In genomic region chr10:76576920-76577319, GRCm38 (mm10) we compare ENCODE assay signal across 35 mouse cellular contexts. TPM values are rescaled to one million over a fixed set of nuclear protein-coding genes. Genes with fewer than 3 reads are reported as not detected.
A peak's percentile ranks its signal among the peaks of the same experiment; 100 is the strongest.
DNase-seq lines count a peak whose midpoint lies in the region; ATAC-seq and TF ChIP-seq lines count a peak whose summit lies in the region.
"Had no signal": no experiment of that assay in that cellular context is flagged by ENCODE, and none has a peak within 500 bp of the region (broad histone marks: within the 10 kb centered on the region; RNA-seq: fewer than 3 reads in every experiment).

No protein-coding gene starts in this region.

- TF ChIP-seq POLR2A in liver, adult 2 months (IDR thresholded peaks at IDR 0.05; ENCODE audit: extremely low read depth, insufficient read depth, low read length), result no peak

- H3K4me2 ChIP-seq in heart, postnatal 0 days (ENCODE audit: low read depth, low read length), result no peak overlapping the region
- H3K4me2 ChIP-seq in liver, embryonic 15.5 days, result peak overlapping the region; percentile 48
- no peak overlapping the region for H3K4me2 ChIP-seq in forebrain, embryonic 13.5 days
- H3K4me2 ChIP-seq: forebrain, embryonic 12.5 days; limb, embryonic 12.5 days; neural tube, embryonic 15.5 days; stomach, embryonic 15.5 days had no signal

- no peaks in the 10 kb centered on the region for H3K79me2 ChIP-seq in liver, adult 2 months (ENCODE audit: control insufficient read depth, insufficient read depth, low read length)

- no peak for TF ChIP-seq EP300 in heart, postnatal 0 days (IDR thresholded peaks at IDR 0.05; ENCODE audit: low read depth)

- H3K4me3 ChIP-seq in heart, postnatal 0 days (ENCODE audit: low read depth, low read length), result no peak overlapping the region
- peak overlapping the region; percentile 74 for H3K4me3 ChIP-seq in liver, adult 2 months (ENCODE audit: insufficient read depth, low read depth, low read length)
- H3K4me3 ChIP-seq in liver, embryonic 15.5 days (replicated peaks), result no peak overlapping the region
- no peak overlapping the region for H3K4me3 ChIP-seq in forebrain, embryonic 13.5 days
- H3K4me3 ChIP-seq: erythroblast, embryonic 14.5 days; forebrain, embryonic 12.5 days; limb, embryonic 12.5 days; neural tube, embryonic 15.5 days; stomach, embryonic 15.5 days had no signal

- DNase-seq in heart, postnatal 0 days (ENCODE audit: low spot score), result peak; percentile 42
- no peak for DNase-seq in heart, adult 8-10 months (ENCODE audit: low spot score)
- peak; percentile 94 for DNase-seq in liver, adult 2 months (ENCODE audit: extremely low read depth, low read depth, low spot score)
- no peak for DNase-seq in left cerebral cortex, postnatal 25 days (ENCODE audit: low spot score in 2 of 2)
- DNase-seq in cerebellum, adult 11 months, result no peak
- DNase-seq: adrenal gland, postnatal 25 days; cerebellum, adult 18-20 months; cerebellum, postnatal 10 days; gastrocnemius, postnatal 36 days; heart, adult 18-20 months; kidney, postnatal 14 days; lung, adult 2 months; lung, postnatal 10 days; midbrain, embryonic 14.5 days; right cerebral cortex, postnatal 25 days; thymus, postnatal 14 days had no signal

- no peaks in the 10 kb centered on the region for H3K36me3 ChIP-seq in heart, postnatal 0 days (replicated peaks; ENCODE audit: control insufficient read depth, insufficient read depth, low read length)
- peaks cover 8% of the 10 kb centered on the region; the same call in 1 of the 2 replicates for H3K36me3 ChIP-seq in liver, adult 2 months (ENCODE audit: control insufficient read depth, insufficient read depth, low read length)
- no peaks in the 10 kb centered on the region for H3K36me3 ChIP-seq in liver, embryonic 15.5 days (replicated peaks)
- no peaks in the 10 kb centered on the region for H3K36me3 ChIP-seq in forebrain, embryonic 13.5 days (ENCODE audit: poor library complexity, severe bottlenecking)
- H3K36me3 ChIP-seq: forebrain, embryonic 12.5 days; limb, embryonic 12.5 days; neural tube, embryonic 15.5 days; stomach, embryonic 15.5 days had no signal

- H3K27ac ChIP-seq in heart, postnatal 0 days (ENCODE audit: low read depth), result no peak overlapping the region
- peak overlapping the region; percentile 95 for H3K27ac ChIP-seq in liver, adult 2 months (replicated peaks; ENCODE audit: insufficient read depth, low read depth, low read length)
- H3K27ac ChIP-seq in liver, embryonic 15.5 days (replicated peaks), result peak overlapping the region; percentile 78
- no peak overlapping the region for H3K27ac ChIP-seq in forebrain, embryonic 13.5 days
- H3K27ac ChIP-seq: forebrain, embryonic 12.5 days; limb, embryonic 12.5 days; macrophage; neural tube, embryonic 15.5 days; stomach, embryonic 15.5 days had no signal

- WGBS in heart, postnatal 0 days, result 54% methylated on average over 7 of the region's 7 CpGs
- WGBS in liver, adult 2 months, result 22% methylated on average over 7 of the region's 7 CpGs
- 60% methylated on average over 7 of the region's 7 CpGs for WGBS in liver, embryonic 15.5 days (ENCODE audit: insufficient replicate concordance)
- 86% methylated on average over 7 of the region's 7 CpGs for WGBS in forebrain, embryonic 13.5 days

- H3K9me3 ChIP-seq in heart, postnatal 0 days (replicated peaks; ENCODE audit: control insufficient read depth, low read length), result no peaks in the 10 kb centered on the region
- no peaks in the 10 kb centered on the region for H3K9me3 ChIP-seq in liver, embryonic 15.5 days (replicated peaks)
- no peaks in the 10 kb centered on the region for H3K9me3 ChIP-seq in forebrain, embryonic 13.5 days (replicated peaks)
- H3K9me3 ChIP-seq: forebrain, embryonic 12.5 days; limb, embryonic 12.5 days; neural tube, embryonic 15.5 days; stomach, embryonic 15.5 days had no signal

- no peak for TF ChIP-seq CTCF in heart, postnatal 0 days (IDR thresholded peaks at IDR 0.05; ENCODE audit: low read depth)
- TF ChIP-seq CTCF in liver, adult 2 months (IDR thresholded peaks at IDR 0.05; ENCODE audit: low read depth, low read length), result no peak

- no peak overlapping the region for H3K9ac ChIP-seq in heart, postnatal 0 days (replicated peaks; ENCODE audit: low read depth, low read length)
- H3K9ac ChIP-seq in liver, adult 2 months (ENCODE audit: low read depth, low read length), result peak overlapping the region; percentile 80
- no peak overlapping the region for H3K9ac ChIP-seq in liver, embryonic 15.5 days
- no peak overlapping the region for H3K9ac ChIP-seq in forebrain, embryonic 13.5 days
- H3K9ac ChIP-seq: forebrain, embryonic 12.5 days; limb, embryonic 12.5 days; neural tube, embryonic 15.5 days; stomach, embryonic 15.5 days had no signal

- peak; percentile 47; the same call in 1 of the 2 replicates for ATAC-seq in heart, postnatal 0 days (ENCODE audit: insufficient read depth, low read depth)
- peak; percentile 41 for ATAC-seq in liver, embryonic 15.5 days (ENCODE audit: insufficient read depth)
- ATAC-seq in forebrain, embryonic 13.5 days, result no peak
- ATAC-seq: hindbrain, embryonic 16.5 days had no signal

- H3K4me1 ChIP-seq in heart, postnatal 0 days (ENCODE audit: control insufficient read depth, insufficient read depth), result no peaks in the 10 kb centered on the region
- H3K4me1 ChIP-seq in liver, adult 2 months (ENCODE audit: control insufficient read depth, insufficient read depth, low read length), result peaks cover 22% of the 10 kb centered on the region
- H3K4me1 ChIP-seq in liver, embryonic 15.5 days (replicated peaks), result peaks cover 3% of the 10 kb centered on the region
- no peaks in the 10 kb centered on the region for H3K4me1 ChIP-seq in forebrain, embryonic 13.5 days
- H3K4me1 ChIP-seq: forebrain, embryonic 12.5 days; limb, embryonic 12.5 days; neural tube, embryonic 15.5 days; stomach, embryonic 15.5 days had no signal

- intact Hi-C loops in left cerebral cortex, postnatal 25 days (cut with DNase I), result no loop called here

- H3K27me3 ChIP-seq in heart, postnatal 0 days (ENCODE audit: control insufficient read depth, insufficient read depth, low read length), result no peaks in the 10 kb centered on the region
- H3K27me3 ChIP-seq in liver, adult 2 months (ENCODE audit: control insufficient read depth, insufficient read depth, low read length), result no peaks in the 10 kb centered on the region
- no peaks in the 10 kb centered on the region for H3K27me3 ChIP-seq in liver, embryonic 15.5 days
- no peaks in the 10 kb centered on the region for H3K27me3 ChIP-seq in forebrain, embryonic 13.5 days
- H3K27me3 ChIP-seq: forebrain, embryonic 12.5 days; limb, embryonic 12.5 days; neural tube, embryonic 15.5 days; stomach, embryonic 15.5 days had no signal

RNA-seq across cellular contexts. Expression of gene Ftcd, which starts 1.5 kb away (rescaled TPM):
- 3.5 and 5.8 TPM in 2 replicates for total RNA-seq in heart, postnatal 0 days (2014; rRNA removed; ENCODE audit: low replicate concordance)
- 4.5 and 5.6 TPM in 2 replicates for polyA plus RNA-seq in heart, postnatal 0 days (2015; fragmentation: Nextera tagmentation; extraction: Ambion mirVana)
- total RNA-seq in heart, adult 8-10 months (2022), result not detected
- 335 and 349 TPM in 2 replicates for total RNA-seq in liver, adult 2 months (2014; rRNA removed)
- 526 and 676 TPM in 2 replicates for polyA plus RNA-seq in liver, adult 2 months (2012; rRNA removed)
- polyA plus RNA-seq in liver, embryonic 15.5 days (2015; fragmentation: Nextera tagmentation; extraction: Ambion mirVana), result 41.2 and 55.5 TPM in 2 replicates
- polyA plus RNA-seq in forebrain, embryonic 13.5 days (2015; fragmentation: Nextera tagmentation; extraction: Ambion mirVana), result not detected in 2 replicates
- total RNA-seq in left cerebral cortex, postnatal 25 days (2021), result under 1 TPM in 1 of 2 experiments, not detected in 1; 0.16 TPM
- total RNA-seq: adrenal gland, postnatal 25 days; common myeloid progenitor, adult 5-6 weeks; gastrocnemius, postnatal 36 days; heart, adult 18-20 months; heart, postnatal 25 days; layer of hippocampus, postnatal 10 days; left cerebral cortex, postnatal 14 days; MEL; monocyte, adult 5-6 weeks had no signal
- polyA plus RNA-seq: erythroblast, embryonic 14.5 days; forebrain, embryonic 12.5 days; hindbrain, embryonic 11.5 days; limb, embryonic 12.5 days; macrophage; midbrain, embryonic 14.5 days had no signal

RNA-seq across cellular contexts. Expression of gene Spatc1l, which starts 14.8 kb away (rescaled TPM):
- total RNA-seq in heart, postnatal 0 days (2014; rRNA removed; ENCODE audit: low replicate concordance), result not detected in 2 replicates
- polyA plus RNA-seq in heart, postnatal 0 days (2015; fragmentation: Nextera tagmentation; extraction: Ambion mirVana), result not detected in 2 replicates
- total RNA-seq in heart, adult 8-10 months (2022), result not detected
- total RNA-seq in liver, adult 2 months (2014; rRNA removed), result not detected in 2 replicates
- 0.13 and 0.14 TPM in 2 replicates for polyA plus RNA-seq in liver, adult 2 months (2012; rRNA removed)
- not detected in 2 replicates for polyA plus RNA-seq in liver, embryonic 15.5 days (2015; fragmentation: Nextera tagmentation; extraction: Ambion mirVana)
- polyA plus RNA-seq in forebrain, embryonic 13.5 days (2015; fragmentation: Nextera tagmentation; extraction: Ambion mirVana), result 0.22 TPM in 1 of 2 replicates, not detected in the other
- not detected for total RNA-seq in left cerebral cortex, postnatal 25 days (2021)
- total RNA-seq: adrenal gland, postnatal 25 days; common myeloid progenitor, adult 5-6 weeks; gastrocnemius, postnatal 36 days; heart, adult 18-20 months; heart, postnatal 25 days; layer of hippocampus, postnatal 10 days; left cerebral cortex, adult 18-20 months; left cerebral cortex, postnatal 14 days; MEL; monocyte, adult 5-6 weeks had no signal
- polyA plus RNA-seq: embryonic facial prominence, embryonic 14.5 days; erythroblast, embryonic 14.5 days; forebrain, embryonic 12.5 days; heart, embryonic 14.5 days; hindbrain, embryonic 11.5 days; hindbrain, embryonic 16.5 days; limb, embryonic 12.5 days; macrophage; midbrain, embryonic 14.5 days; neural tube, embryonic 15.5 days had no signal

RNA-seq across cellular contexts. Expression of gene Lss, which starts 45.5 kb away (rescaled TPM):
- 4.9 and 9.0 TPM in 2 replicates for total RNA-seq in heart, postnatal 0 days (2014; rRNA removed; ENCODE audit: low replicate concordance)
- 5.7 and 7.8 TPM in 2 replicates for polyA plus RNA-seq in heart, postnatal 0 days (2015; fragmentation: Nextera tagmentation; extraction: Ambion mirVana)
- total RNA-seq in heart, adult 8-10 months (2022), result 1 to 10 TPM; 4.9 to 9.2 (median 7.7) TPM
- total RNA-seq in liver, adult 2 months (2014; rRNA removed), result 42.6 and 53.4 TPM in 2 replicates
- polyA plus RNA-seq in liver, adult 2 months (2012; rRNA removed), result 45.7 and 62.6 TPM in 2 replicates
- 68.0 and 71.8 TPM in 2 replicates for polyA plus RNA-seq in liver, embryonic 15.5 days (2015; fragmentation: Nextera tagmentation; extraction: Ambion mirVana)
- polyA plus RNA-seq in forebrain, embryonic 13.5 days (2015; fragmentation: Nextera tagmentation; extraction: Ambion mirVana), result 48.4 and 51.6 TPM in 2 replicates
- total RNA-seq in left cerebral cortex, postnatal 25 days (2021), result 10 to 100 TPM; 44.2 to 45.1 TPM

RNA-seq across cellular contexts. Expression of gene Col6a2, which starts 46.5 kb away (rescaled TPM):
- total RNA-seq in heart, postnatal 0 days (2014; rRNA removed; ENCODE audit: low replicate concordance), result 133 and 156 TPM in 2 replicates
- 67.6 and 72.4 TPM in 2 replicates for polyA plus RNA-seq in heart, postnatal 0 days (2015; fragmentation: Nextera tagmentation; extraction: Ambion mirVana)
- total RNA-seq in heart, adult 8-10 months (2022), result 10 to 100 TPM; 27.7 to 45.4 (median 40.4) TPM
- 1.8 and 2.9 TPM in 2 replicates for total RNA-seq in liver, adult 2 months (2014; rRNA removed)
- polyA plus RNA-seq in liver, adult 2 months (2012; rRNA removed), result 3.2 and 3.6 TPM in 2 replicates
- 9.8 and 10.6 TPM in 2 replicates for polyA plus RNA-seq in liver, embryonic 15.5 days (2015; fragmentation: Nextera tagmentation; extraction: Ambion mirVana)
- 4.4 and 5.4 TPM in 2 replicates for polyA plus RNA-seq in forebrain, embryonic 13.5 days (2015; fragmentation: Nextera tagmentation; extraction: Ambion mirVana)
- 10 to 100 TPM in 1 of 2 experiments, 1 to 10 TPM in 1; 9.4 to 10.1 TPM for total RNA-seq in left cerebral cortex, postnatal 25 days (2021)
- total RNA-seq: MEL; monocyte, adult 5-6 weeks had no signal
- polyA plus RNA-seq: erythroblast, embryonic 14.5 days had no signal

Comparison
In these comparisons a context has a peak if more than half of its experiments do, and no peak if none do; other contexts are left out.
1. DNase-seq: peak in heart, postnatal 0 days (single experiment) and liver, adult 2 months (single experiment); none in heart, adult 8-10 months (single experiment), left cerebral cortex, postnatal 25 days (0 of 2) and cerebellum, adult 11 months (single experiment).
2. H3K27ac ChIP-seq: peak in liver, adult 2 months (single experiment) and liver, embryonic 15.5 days (single experiment); none in heart, postnatal 0 days (single experiment) and forebrain, embryonic 13.5 days (single experiment).
3. RNA of gene Ftcd, which starts 1.5 kb away (total RNA-seq): 335 to 349 TPM in liver, adult 2 months; 3.5 to 5.8 TPM in heart, postnatal 0 days, 0.16 TPM in left cerebral cortex, postnatal 25 days and not detected in heart, adult 8-10 months; every median in the first group is over 10 times any median in the second.